Mouse (Mus musculus) thymus, postnatal 36 days (tissue): Measurements from ENCODE around the gene Ly6g6c.

Experiments used
- DNase-seq, 2 experiments: peaks; one replicate each; pipeline ENCODE4 v3.0.0; 2022; ENCODE audit warnings: mixed read lengths in 2 of 2

Ly6g6c gene

GRCm38 (mm10) chr17:35058316-35058715 lies 6.9 kb upstream of the Ly6g6c start:
- DNase-seq: peak in 1 of 2 experiments; percentile 32

GRCm38 (mm10) chr17:35058911-35059892 lies 6.0 kb upstream of the Ly6g6c start, which contains the start of gene Ddah2:
Gene Ddah2 (plus strand): TSS chr17:35059035.
- DNase-seq: peak; percentile 90 to 92

- DNase-seq: peak in 1 of 2 experiments; percentile 52
Measured at GRCm38 (mm10) chr17:35060071-35060470, 5.1 kb upstream of the Ly6g6c start.

- peak in 1 of 2 experiments; percentile 39 for DNase-seq
Measured at GRCm38 (mm10) chr17:35060737-35061297, 4.4 kb upstream of the Ly6g6c start.

GRCm38 (mm10) chr17:35061299-35061698 lies 3.9 kb upstream of the Ly6g6c start:
- no peak for DNase-seq

GRCm38 (mm10) chr17:35063466-35063865 lies 1.7 kb upstream of the Ly6g6c start:
- no peak for DNase-seq

GRCm38 (mm10) chr17:35064378-35064877 lies 760 bp upstream of the Ly6g6c start:
- no peak for DNase-seq

GRCm38 (mm10) chr17:35066084-35066483 lies 896 bp downstream of the Ly6g6c start, which contains the start of gene Mpig6b:
Gene Mpig6b (minus strand): TSS chr17:35066184.
- no peak for DNase-seq

GRCm38 (mm10) chr17:35068213-35068914 lies 3.2 kb downstream of the Ly6g6c start:
- DNase-seq: no peak

- peak; percentile 60 to 79 for DNase-seq
Measured at GRCm38 (mm10) chr17:35070556-35071229, 5.5 kb downstream of the Ly6g6c start.

GRCm38 (mm10) chr17:35071454-35071853 lies 6.3 kb downstream of the Ly6g6c start:
- peak in 1 of 2 experiments; percentile 32 for DNase-seq

GRCm38 (mm10) chr17:35074097-35074496 lies 8.9 kb downstream of the Ly6g6c start:
- DNase-seq: peak; percentile 37 to 56

- DNase-seq: no peak
Measured at GRCm38 (mm10) chr17:35076507-35077176, 11.5 kb downstream of the Ly6g6c start, which contains the start of gene Ly6g6e. Gene Ly6g6e (plus strand): TSS chr17:35076902.

- DNase-seq: no peak
Measured at GRCm38 (mm10) chr17:35077285-35077684, 12.1 kb downstream of the Ly6g6c start.

- DNase-seq: no peak
Measured at GRCm38 (mm10) chr17:35077786-35078233, 12.6 kb downstream of the Ly6g6c start, which contains the start of gene Ly6g6d. Gene Ly6g6d (minus strand): TSS chr17:35078065.

- no peak for DNase-seq
Measured at GRCm38 (mm10) chr17:35079778-35080177, 14.6 kb downstream of the Ly6g6c start.

- no peak for DNase-seq
Measured at GRCm38 (mm10) chr17:35080248-35080647, 15.1 kb downstream of the Ly6g6c start.

GRCm38 (mm10) chr17:35080710-35081109 lies 15.5 kb downstream of the Ly6g6c start:
- DNase-seq: no peak

GRCm38 (mm10) chr17:35082841-35083576 lies 17.8 kb downstream of the Ly6g6c start:
- DNase-seq: no peak

GRCm38 (mm10) chr17:35083929-35084497 lies 18.8 kb downstream of the Ly6g6c start:
- DNase-seq: no peak
